Mouse (Mus musculus) intestine, embryonic 15.5 days (tissue): ENCODE measurements around the gene Snrpa1. TPM values are rescaled to one million over a fixed set of nuclear protein-coding genes. Genes with fewer than 3 reads are reported as not detected.

Source experiments
- ATAC-seq: fragments of 200-750 bp; cut with Nextera tagmentation; 2 replicates; pipeline ENCODE4 v1.8.0; 2017; ENCODE audit warnings: moderate TSS enrichment, moderate library complexity
- H3K27ac ChIP-seq: fragments of 300-500 bp; sonication (generic); 2 replicates; pipeline ENCODE4 v1.5.1; 2015; ENCODE audit warnings: mild to moderate bottlenecking, inconsistent platforms
- H3K27me3 ChIP-seq: fragments of 300-500 bp; sonication (generic); replicated peaks from 2 replicates; pipeline ENCODE4 v1.6.1; 2015; ENCODE audit warnings: inconsistent platforms
- H3K36me3 ChIP-seq: fragments of 300-500 bp; sonication (generic); 2 replicates; pipeline ENCODE4 v1.6.1; 2015; ENCODE audit warnings: inconsistent platforms
- H3K4me1 ChIP-seq: fragments of 300-500 bp; sonication (generic); replicated peaks from 2 replicates; pipeline ENCODE4 v1.6.1; 2015; ENCODE audit warnings: inconsistent platforms
- H3K4me2 ChIP-seq: fragments of 300-500 bp; sonication (generic); replicated peaks from 2 replicates; pipeline ENCODE4 v1.6.1; 2015; ENCODE audit warnings: mild to moderate bottlenecking, inconsistent platforms
- H3K4me3 ChIP-seq: fragments of 300-500 bp; sonication (generic); replicated peaks from 2 replicates; pipeline ENCODE4 v1.5.1; 2015; ENCODE audit warnings: inconsistent platforms
- H3K9ac ChIP-seq: fragments of 300-500 bp; sonication (generic); 2 replicates; pipeline ENCODE4 v1.6.1; 2015; ENCODE audit warnings: inconsistent platforms
- H3K9me3 ChIP-seq: fragments of 300-500 bp; sonication (generic); 2 replicates; pipeline ENCODE4 v1.6.1; 2016; ENCODE audit warnings: inconsistent platforms
- WGBS: fragments of 180-500 bp; shearing (Covaris S2); methylation state at CpG from one replicate; pipeline ENCODE4 v1.1.7; 2015; 5-methylcytosine and 5-hydroxymethylcytosine counted together
- polyA plus RNA-seq: library from polyadenylated mRNA; unstranded; fragments of >200 nt; fragmentation: Nextera tagmentation; extraction: Ambion mirVana; gene quantifications from 2 replicates; pipeline ENCODE4 v1.2.1, GENCODE M21; 2015

Gene Snrpa1
- 165 and 179 TPM in 2 replicates for polyA plus RNA-seq

DNA sequence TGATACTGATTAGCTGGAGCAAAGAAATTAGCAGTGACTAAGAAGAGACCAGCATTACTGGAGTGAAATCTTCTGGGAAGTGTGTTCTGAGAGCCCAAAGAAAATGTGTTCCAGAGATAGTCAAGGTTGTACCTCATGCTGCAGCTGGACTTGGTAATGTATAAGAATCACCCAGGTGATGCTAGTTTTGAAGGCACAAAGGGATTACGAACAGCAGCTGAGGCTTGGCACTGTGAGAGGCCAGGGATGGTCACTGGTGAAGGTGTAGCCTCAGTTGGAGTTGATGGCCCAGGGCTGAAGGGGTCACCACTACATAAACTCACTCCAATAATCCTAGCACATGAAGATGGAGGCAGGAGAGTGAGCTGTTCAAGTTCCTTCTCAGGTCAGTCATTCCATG lies at the start of gene Snrpa1:
TSS of gene Snrpa1 (plus strand) at position 301 of the 400 bp plus-strand sequence.
- H3K27me3 ChIP-seq, result no peaks in the 10 kb centered on the region
- H3K4me2 ChIP-seq, result peak within 1 kb of the TSS; percentile 79
- peak within 1 kb of the TSS; percentile 70; the same call in 1 of the 2 replicates for H3K9ac ChIP-seq
- no peak for ATAC-seq
- peaks cover 10% of the 10 kb centered on the region for H3K4me1 ChIP-seq
- no peaks in the 10 kb centered on the region for H3K9me3 ChIP-seq
- peak within 1 kb of the TSS; percentile 70 for H3K4me3 ChIP-seq
- 74% methylated on average over 1 of the region's 1 CpGs for WGBS
- H3K27ac ChIP-seq, result no peak within 1 kb of the TSS
- H3K36me3 ChIP-seq, result no peaks in the 10 kb centered on the region

DNA sequence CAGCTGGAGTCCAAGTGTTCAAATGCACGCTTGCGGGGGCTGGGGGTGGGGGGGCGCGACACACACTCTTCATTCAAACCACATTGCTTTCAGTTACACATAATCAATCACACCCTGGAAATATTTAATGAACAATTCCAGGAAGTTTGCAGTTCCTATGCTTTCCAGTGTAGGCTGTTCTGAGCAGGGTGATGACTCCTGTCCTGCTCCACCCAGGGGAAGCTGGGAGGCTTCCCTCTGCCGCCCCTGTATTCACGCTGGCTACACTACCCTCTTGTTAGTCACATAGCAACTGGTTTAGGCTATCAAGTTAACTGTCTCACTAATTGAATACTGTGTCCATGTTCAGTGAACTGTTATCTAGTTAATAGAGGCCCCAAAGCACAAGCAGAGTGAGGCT lies 48.3 kb upstream of the Snrpa1 start:
- no peaks in the 10 kb centered on the region for H3K36me3 ChIP-seq
- no peaks in the 10 kb centered on the region for H3K4me1 ChIP-seq
- no peaks in the 10 kb centered on the region for H3K9me3 ChIP-seq
- no peaks in the 10 kb centered on the region for H3K27me3 ChIP-seq
- no peak overlapping the region for H3K4me2 ChIP-seq
- ATAC-seq, result no peak
- H3K4me3 ChIP-seq, result no peak overlapping the region
- H3K9ac ChIP-seq, result no peak overlapping the region
- 76% methylated on average over 6 of the region's 6 CpGs for WGBS
- no peak overlapping the region for H3K27ac ChIP-seq

DNA sequence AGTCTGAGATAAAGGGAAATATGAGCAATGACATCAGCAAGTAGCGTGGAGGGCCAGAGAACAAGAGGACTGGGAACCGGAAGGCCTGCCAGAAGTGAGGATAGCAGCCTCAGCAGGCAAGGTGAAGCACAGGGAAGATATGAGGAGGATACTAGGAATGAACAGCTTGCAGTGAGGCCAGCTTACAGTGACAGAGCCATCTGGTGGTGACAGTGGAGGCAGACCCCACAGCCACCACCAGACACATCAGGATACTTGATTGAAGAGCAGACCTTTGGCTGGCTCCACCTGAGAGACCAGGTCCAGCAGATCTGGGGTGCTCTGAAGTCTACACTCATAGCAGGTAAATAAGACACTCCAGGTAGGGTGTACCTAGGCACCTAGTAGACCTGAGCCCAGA lies 31.1 kb upstream of the Snrpa1 start:
- H3K4me2 ChIP-seq, result no peak overlapping the region
- H3K9ac ChIP-seq, result no peak overlapping the region
- no peaks in the 10 kb centered on the region for H3K36me3 ChIP-seq
- no peaks in the 10 kb centered on the region for H3K27me3 ChIP-seq
- H3K27ac ChIP-seq, result no peak overlapping the region
- no peak overlapping the region for H3K4me3 ChIP-seq
- no peaks in the 10 kb centered on the region for H3K9me3 ChIP-seq
- no peak for ATAC-seq
- no peaks in the 10 kb centered on the region for H3K4me1 ChIP-seq
- WGBS, result 80% methylated on average over 2 of the region's 2 CpGs

DNA sequence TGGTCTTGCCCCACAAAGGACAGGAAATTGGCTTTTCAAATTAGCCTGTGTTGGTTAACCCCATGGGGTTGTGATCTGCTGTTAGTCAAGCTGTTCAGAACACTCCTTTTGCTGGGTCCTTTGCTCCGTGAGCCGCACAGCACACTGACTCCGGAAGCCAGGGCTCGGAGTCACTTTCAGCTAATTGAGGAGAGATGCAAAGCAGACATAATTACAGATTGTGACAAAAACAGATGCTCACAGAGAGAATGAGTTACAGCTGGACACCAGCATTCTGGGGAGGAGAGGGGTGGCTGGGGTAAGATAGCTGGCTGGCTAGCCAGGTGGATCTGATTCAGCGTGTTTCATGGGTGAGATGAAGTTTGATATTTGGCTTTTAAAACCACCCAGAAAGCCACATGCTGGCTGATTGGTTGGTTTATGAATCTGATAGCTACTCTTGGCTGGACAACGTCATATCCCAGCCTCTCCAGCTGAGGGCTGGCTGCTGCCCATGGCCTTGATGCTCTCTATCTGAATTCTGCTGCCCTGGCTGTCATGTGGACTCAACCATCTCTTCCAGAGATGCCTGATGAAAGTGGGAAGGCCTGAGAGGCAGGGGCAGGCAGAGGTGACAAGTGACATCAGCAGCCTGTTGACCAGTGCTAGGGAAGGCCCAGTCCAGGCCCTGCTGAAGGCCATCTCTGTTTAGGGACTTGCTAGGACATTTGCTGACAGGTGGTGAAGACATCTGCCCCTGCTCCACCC lies 29.9 kb upstream of the Snrpa1 start:
- Histone ChIP-seq H3K4me2 (no peak overlapping the region), H3K9me3 (no peaks in the 10 kb centered on the region), H3K27me3 (no peaks in the 10 kb centered on the region), H3K4me3 (no peak overlapping the region), H3K9ac (no peak overlapping the region), H3K4me1 (no peaks in the 10 kb centered on the region), H3K27ac (no peak overlapping the region), H3K36me3 (no peaks in the 10 kb centered on the region)
- ATAC-seq, result no peak
- 66% methylated on average over 6 of the region's 6 CpGs for WGBS

DNA sequence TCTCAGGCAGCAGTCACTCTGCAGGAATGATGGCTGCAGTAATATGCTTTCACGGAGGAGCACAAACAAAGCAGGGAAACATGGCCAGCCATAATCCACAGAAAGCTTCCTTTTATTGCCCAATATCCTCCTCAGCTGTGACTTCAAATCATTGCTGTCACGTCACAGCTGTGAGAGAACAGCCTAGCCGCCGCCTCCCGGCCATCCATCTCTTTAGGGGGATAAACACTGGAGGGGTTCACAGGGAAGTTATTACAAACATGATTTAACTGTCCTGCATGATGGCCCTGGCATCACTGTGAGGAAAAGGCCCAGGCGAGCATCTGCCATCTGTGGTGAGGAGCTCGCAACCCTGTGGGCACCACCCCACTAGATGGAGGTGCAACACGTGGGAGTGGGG lies 22.0 kb upstream of the Snrpa1 start:
- H3K9me3 ChIP-seq, result no peaks in the 10 kb centered on the region
- H3K27ac ChIP-seq, result no peak overlapping the region
- no peak overlapping the region for H3K4me2 ChIP-seq
- H3K9ac ChIP-seq, result no peak overlapping the region; the same call in 1 of the 2 replicates
- 38% methylated on average over 8 of the region's 8 CpGs for WGBS
- H3K4me1 ChIP-seq, result peaks cover 5% of the 10 kb centered on the region; the same call in 1 of the 2 replicates
- no peaks in the 10 kb centered on the region; the same call in 1 of the 2 replicates for H3K27me3 ChIP-seq
- H3K4me3 ChIP-seq, result no peak overlapping the region
- no peaks in the 10 kb centered on the region for H3K36me3 ChIP-seq
- no peak for ATAC-seq

DNA sequence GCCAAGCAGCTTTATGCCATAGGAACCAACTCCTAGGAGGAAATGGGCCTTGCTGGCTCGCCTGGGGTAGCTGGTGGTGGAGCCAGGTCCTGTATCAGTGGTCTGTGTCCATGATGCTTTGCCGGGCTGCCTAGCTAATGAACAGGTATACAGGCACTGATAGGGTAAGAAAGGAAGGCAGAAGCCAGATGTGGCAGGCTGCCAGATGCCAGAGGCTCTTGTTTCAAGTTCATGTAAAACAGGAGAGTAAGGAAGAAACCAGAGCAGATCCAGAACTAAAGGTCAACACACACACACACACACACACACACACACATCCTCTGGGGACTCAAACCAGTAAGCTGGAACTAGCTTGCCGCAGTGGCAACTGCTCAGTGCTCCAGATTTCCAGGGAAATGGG lies 20.5 kb upstream of the Snrpa1 start:
- Histone ChIP-seq H3K4me1 (peaks cover 5% of the 10 kb centered on the region; the same call in 1 of the 2 replicates), H3K9ac (no peak overlapping the region), H3K36me3 (no peaks in the 10 kb centered on the region), H3K9me3 (no peaks in the 10 kb centered on the region), H3K4me3 (no peak overlapping the region), H3K27ac (no peak overlapping the region), H3K27me3 (no peaks in the 10 kb centered on the region; the same call in 1 of the 2 replicates), H3K4me2 (no peak overlapping the region)
- 68% methylated on average over 3 of the region's 3 CpGs for WGBS
- ATAC-seq, result no peak

DNA sequence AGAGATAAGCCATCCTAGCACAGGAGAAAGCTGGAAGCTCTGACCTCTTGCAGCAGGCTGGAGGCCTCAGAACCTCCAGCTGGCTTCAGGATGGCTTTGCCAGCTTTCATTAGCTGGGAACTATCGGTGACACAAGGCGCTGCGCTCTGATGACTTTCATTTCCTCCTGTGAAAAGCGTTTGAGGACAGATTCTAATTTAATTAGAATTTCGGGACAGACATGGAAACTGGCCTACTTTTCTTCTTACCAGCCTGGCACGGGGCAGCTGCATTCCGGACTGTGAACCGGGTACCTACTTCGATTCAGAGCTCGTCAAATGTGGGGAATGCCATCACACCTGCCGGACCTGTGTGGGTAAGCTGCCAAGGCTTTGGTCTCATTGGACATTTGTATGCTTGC lies 20.1 kb upstream of the Snrpa1 start:
- Histone ChIP-seq H3K36me3 (no peaks in the 10 kb centered on the region), H3K9me3 (no peaks in the 10 kb centered on the region), H3K27me3 (no peaks in the 10 kb centered on the region; the same call in 1 of the 2 replicates), H3K4me3 (no peak overlapping the region), H3K4me2 (no peak overlapping the region), H3K4me1 (peaks cover 5% of the 10 kb centered on the region; the same call in 1 of the 2 replicates), H3K9ac (no peak overlapping the region), H3K27ac (no peak overlapping the region)
- WGBS, result 86% methylated on average over 11 of the region's 11 CpGs
- no peak for ATAC-seq

DNA sequence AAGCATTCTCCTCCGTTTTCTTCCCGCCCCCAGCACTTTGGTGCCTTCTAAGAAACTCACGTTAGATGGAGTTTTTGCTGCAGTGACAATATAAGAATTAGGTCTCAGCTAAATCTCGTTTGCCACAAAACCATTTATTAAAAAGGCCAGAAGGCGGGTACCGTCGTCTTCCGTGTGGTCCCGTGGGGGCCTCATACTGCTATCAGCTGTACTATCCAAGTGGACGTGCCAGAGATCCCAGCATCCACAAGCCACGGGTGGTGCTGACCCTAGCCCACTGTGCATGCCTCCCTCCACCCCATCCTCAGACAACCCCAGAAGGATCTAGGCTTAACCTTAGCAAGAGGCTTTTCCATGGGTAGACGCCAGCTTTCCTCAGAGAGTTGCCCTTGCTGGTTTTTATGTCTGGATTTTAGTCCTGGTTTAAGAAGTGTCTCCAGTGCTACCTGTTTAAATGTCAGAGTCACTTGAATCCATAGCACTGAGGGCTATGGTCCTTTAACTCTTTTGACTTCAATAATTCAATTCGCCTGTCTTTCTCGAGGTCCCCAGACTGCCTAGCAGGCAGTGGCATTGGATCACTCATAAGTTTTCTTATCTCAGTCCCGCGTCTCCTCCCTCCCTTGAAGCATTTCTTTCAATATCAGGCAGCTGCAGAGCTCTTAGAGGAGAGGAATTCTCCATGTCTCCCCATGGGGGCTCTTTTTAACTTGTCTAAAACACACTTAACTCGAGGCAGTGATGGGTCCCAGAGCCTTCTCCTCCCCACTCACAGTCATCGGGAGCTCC lies 18.6 kb upstream of the Snrpa1 start:
- no peak for ATAC-seq
- H3K4me1 ChIP-seq, result peaks cover 5% of the 10 kb centered on the region; the same call in 1 of the 2 replicates
- no peaks in the 10 kb centered on the region for H3K9me3 ChIP-seq
- WGBS, result 77% methylated on average over 18 of the region's 18 CpGs
- no peak overlapping the region for H3K27ac ChIP-seq
- H3K9ac ChIP-seq, result no peak overlapping the region
- peaks cover 3% of the 10 kb centered on the region; the same call in 1 of the 2 replicates for H3K27me3 ChIP-seq
- H3K4me2 ChIP-seq, result no peak overlapping the region
- no peak overlapping the region for H3K4me3 ChIP-seq
- H3K36me3 ChIP-seq, result no peaks in the 10 kb centered on the region

DNA sequence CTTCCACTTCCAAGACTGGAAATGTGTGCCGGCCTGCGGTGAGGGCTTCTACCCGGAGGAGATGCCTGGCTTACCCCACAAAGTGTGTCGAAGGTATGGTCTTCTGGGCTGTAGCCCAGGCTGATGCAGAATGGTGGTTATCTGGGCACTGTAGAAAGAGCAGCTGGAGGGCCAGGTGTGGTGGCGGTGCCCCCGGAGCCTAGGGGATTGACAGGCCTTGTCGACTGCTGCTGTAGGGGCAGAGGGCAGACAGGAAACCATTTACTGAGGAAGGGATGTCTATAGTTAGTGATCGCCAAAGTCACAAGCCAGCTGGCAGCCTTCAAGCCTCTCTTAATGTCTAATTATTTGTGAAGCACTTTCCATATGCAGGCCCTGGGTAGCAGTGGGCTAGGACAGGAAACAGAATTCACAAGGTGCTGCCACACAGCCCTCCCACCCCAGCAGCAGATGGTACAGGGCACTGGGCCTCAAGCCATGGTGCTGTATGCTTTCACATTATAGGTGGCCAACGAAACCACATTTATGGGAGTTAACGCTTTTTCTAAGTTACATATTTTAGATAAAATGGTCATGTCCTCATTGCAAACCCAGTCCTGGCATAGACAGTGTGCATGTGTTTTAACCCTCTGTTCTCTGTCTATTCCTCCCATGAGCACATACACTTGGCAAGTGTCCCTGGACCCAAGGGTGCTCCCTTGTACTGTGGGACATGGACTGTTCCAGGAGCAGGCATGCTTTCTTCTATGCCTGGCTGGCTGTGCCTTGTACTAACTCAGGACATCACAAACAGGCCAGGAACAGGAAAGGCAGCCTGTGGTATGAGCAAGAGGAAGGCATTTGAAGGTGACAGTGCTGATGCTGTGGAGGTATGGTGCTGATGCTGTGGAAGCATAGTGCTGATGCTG lies 15.0 kb upstream of the Snrpa1 start, which contains the start of gene Gm45213:
TSS of gene Gm45213 (plus strand) at position 51 of the 908 bp plus-strand sequence.
- 77% methylated on average over 10 of the region's 10 CpGs for WGBS

DNA sequence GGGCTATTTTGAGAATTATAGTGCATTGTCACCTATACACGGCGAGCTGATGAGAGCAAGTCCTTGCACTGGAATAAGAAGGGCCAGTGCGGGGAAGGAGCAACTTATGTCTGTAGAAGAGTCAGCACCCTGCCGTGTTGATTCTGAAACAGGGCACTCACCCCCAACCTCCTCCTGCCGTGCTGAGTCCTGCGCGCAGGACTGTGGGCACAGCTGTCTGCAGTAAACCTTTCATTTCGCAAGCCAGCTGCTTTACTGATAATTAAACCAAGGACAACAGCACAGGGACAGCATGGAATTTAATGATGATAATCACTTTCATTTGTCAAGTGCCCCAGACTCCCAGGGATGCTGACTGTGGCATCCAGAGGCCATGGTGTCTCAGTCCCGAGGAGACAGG lies 14.2 kb upstream of the Snrpa1 start:
- no peaks in the 10 kb centered on the region for H3K36me3 ChIP-seq
- H3K9me3 ChIP-seq, result no peaks in the 10 kb centered on the region
- H3K9ac ChIP-seq, result no peak overlapping the region
- no peak overlapping the region for H3K4me2 ChIP-seq
- H3K27ac ChIP-seq, result no peak overlapping the region
- no peak for ATAC-seq
- 0 out of 2 replicates have a peak, but pooled peaks cover 4% of the 10 kb centered on the region for H3K27me3 ChIP-seq
- 51% methylated on average over 9 of the region's 9 CpGs for WGBS
- H3K4me1 ChIP-seq, result no peaks in the 10 kb centered on the region
- no peak overlapping the region for H3K4me3 ChIP-seq

More for the DNA sequence above, 15.0 kb upstream of the Snrpa1 start, which contains the start of gene Gm45213:
- Histone ChIP-seq H3K4me1 (no peaks in the 10 kb centered on the region), H3K27me3 (0 out of 2 replicates have a peak, but pooled peaks cover 4% of the 10 kb centered on the region), H3K4me2 (no peak within 1 kb of the TSS), H3K27ac (no peak within 1 kb of the TSS), H3K9ac (no peak within 1 kb of the TSS), H3K36me3 (no peaks in the 10 kb centered on the region), H3K4me3 (no peak within 1 kb of the TSS), H3K9me3 (no peaks in the 10 kb centered on the region)
- ATAC-seq, result no peak

DNA sequence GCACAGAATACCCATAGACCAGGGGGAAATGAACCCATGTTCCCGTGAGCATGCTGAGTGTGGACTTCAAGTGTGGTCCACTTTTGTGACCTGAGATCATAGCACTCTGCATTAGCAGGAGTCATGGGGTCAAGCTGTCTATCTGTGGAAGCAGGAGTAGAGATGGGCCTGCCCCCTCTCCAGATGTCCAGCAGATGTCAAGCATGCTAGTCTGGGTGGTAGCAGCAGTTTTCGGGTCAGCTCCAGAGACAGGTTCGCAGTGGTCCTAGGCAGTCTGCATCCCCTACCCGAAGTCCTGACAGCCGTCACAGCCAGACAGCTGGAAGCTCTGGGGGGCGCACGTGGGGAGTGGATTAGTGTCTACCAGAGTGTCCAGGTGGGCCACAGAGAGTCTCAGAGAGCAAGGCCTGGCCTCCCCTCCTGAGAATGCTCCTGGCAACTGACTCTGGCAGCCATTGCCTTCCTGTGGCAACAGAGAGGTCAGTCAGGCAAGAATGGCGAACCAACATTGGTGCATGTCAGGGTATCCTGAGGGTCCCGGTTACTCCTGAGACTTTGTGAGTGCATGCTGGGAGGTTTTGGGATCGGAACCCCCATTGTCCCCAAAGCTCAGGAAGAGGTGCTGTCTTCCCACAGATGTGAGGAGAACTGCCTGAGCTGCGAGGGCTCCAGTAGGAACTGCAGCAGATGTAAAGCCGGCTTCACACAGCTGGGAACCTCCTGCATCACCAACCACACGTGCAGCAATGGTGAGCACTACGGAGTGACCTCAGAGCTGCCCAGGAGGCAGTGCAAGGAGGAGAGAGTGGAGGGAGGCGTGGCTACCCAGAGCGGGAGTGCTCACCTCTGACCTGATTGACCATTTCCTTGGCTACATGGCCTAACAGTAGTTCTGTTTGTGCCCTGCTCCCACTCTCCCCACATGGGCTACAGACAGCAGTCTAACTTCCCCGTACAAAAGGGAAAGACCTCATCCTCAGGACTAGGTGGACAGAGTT lies 11.6 kb upstream of the Snrpa1 start:
- ATAC-seq, result no peak
- H3K9ac ChIP-seq, result no peak overlapping the region
- H3K4me2 ChIP-seq, result no peak overlapping the region

More for the DNA sequence above, 11.6 kb upstream of the Snrpa1 start:
- no peaks in the 10 kb centered on the region for H3K36me3 ChIP-seq
- H3K27ac ChIP-seq, result no peak overlapping the region
- no peaks in the 10 kb centered on the region for H3K9me3 ChIP-seq
- H3K27me3 ChIP-seq, result 0 out of 2 replicates have a peak, but pooled peaks cover 4% of the 10 kb centered on the region
- no peak overlapping the region for H3K4me3 ChIP-seq
- no peaks in the 10 kb centered on the region for H3K4me1 ChIP-seq
- 61% methylated on average over 17 of the region's 17 CpGs for WGBS
